Mouse (Mus musculus): ENCODE results near the gene Krt31.

GRCm38 (mm10) chr11:100013691-100014171 lies 36.6 kb downstream of the Krt31 start:
- TF ChIP-seq CTCF (IDR thresholded peaks at IDR 0.05; ENCODE audit: low read depth, low read length), result no peak
- no peak for TF ChIP-seq EP300 (IDR thresholded peaks at IDR 0.05; ENCODE audit: insufficient read depth, low read depth, low read length)

All from ES-Bruce4 (cell line).